ENCODE assay signal across 7 mouse cellular contexts in genomic region chr11:73177509-73177875, GRCm38 (mm10). TPM values are rescaled to one million over a fixed set of nuclear protein-coding genes. Genes with fewer than 3 reads are reported as not detected.
DNase-seq lines count a peak whose midpoint lies in the region; ATAC-seq and TF ChIP-seq lines count a peak whose summit lies in the region.

No protein-coding gene starts in this region.

- peak overlapping the region; percentile 81 to 95 for H3K4me3 ChIP-seq in MEL (ENCODE audit: control insufficient read depth in 1 of 2, insufficient read depth in 1 of 2, low read depth in 2 of 2, low read length in 2 of 2)
- H3K4me3 ChIP-seq in forebrain, postnatal 0 days (ENCODE audit: low read depth, low read length) = peak overlapping the region; percentile 95
- peak overlapping the region; percentile 78 for H3K4me3 ChIP-seq in hindbrain, embryonic 11.5 days (ENCODE audit: low read depth, low read length)
- H3K4me3 ChIP-seq in limb, embryonic 11.5 days (ENCODE audit: low read depth, low read length) = peak overlapping the region; percentile 96
- H3K4me3 ChIP-seq in midbrain, embryonic 10.5 days = peak overlapping the region; percentile 97
- H3K4me3 ChIP-seq in testis, adult 2 months (ENCODE audit: control insufficient read depth, low read depth, low read length) = peak overlapping the region; percentile 95

- WGBS in forebrain, postnatal 0 days = 2% methylated on average over 28 of the region's 28 CpGs
- whole genome bisulfite sequencing in hindbrain, embryonic 11.5 days = under 1% methylated on average over 28 of the region's 28 CpGs
- WGBS in limb, embryonic 11.5 days = 0% methylated on average over 26 of the region's 28 CpGs
- under 1% methylated on average over 28 of the region's 28 CpGs for WGBS in midbrain, embryonic 10.5 days

- H3K36me3 ChIP-seq in MEL (ENCODE audit: control insufficient read depth in 1 of 2, insufficient read depth in 2 of 2, low read length in 2 of 2) = peaks cover 12 to 19% of the 10 kb centered on the region in 2 experiments; a peak in 3 of 4 replicates
- peaks cover 19% of the 10 kb centered on the region for H3K36me3 ChIP-seq in forebrain, postnatal 0 days (ENCODE audit: insufficient read depth)
- no peaks in the 10 kb centered on the region for H3K36me3 ChIP-seq in hindbrain, embryonic 11.5 days (ENCODE audit: control insufficient read depth, insufficient read depth, low read length)
- peaks cover 2% of the 10 kb centered on the region; the same call in 1 of the 2 replicates for H3K36me3 ChIP-seq in limb, embryonic 11.5 days (ENCODE audit: control insufficient read depth, insufficient read depth, low read length)
- H3K36me3 ChIP-seq in midbrain, embryonic 10.5 days = peaks cover 38% of the 10 kb centered on the region
- H3K36me3 ChIP-seq in testis, adult 2 months (ENCODE audit: control insufficient read depth, insufficient read depth, low read length) = no peaks in the 10 kb centered on the region

- peak overlapping the region; percentile 88 for H3K9ac ChIP-seq in MEL (ENCODE audit: control insufficient read depth, low read depth, low read length, poor library complexity, severe bottlenecking)
- peak overlapping the region; percentile 71 for H3K9ac ChIP-seq in forebrain, postnatal 0 days
- peak overlapping the region; percentile 87 for H3K9ac ChIP-seq in hindbrain, embryonic 11.5 days (ENCODE audit: low read depth, low read length)
- H3K9ac ChIP-seq in limb, embryonic 11.5 days (ENCODE audit: low read length) = peak overlapping the region; percentile 89

- TF ChIP-seq POLR2A in MEL (IDR thresholded peaks at IDR 0.05; ENCODE audit: control insufficient read depth in 1 of 2, insufficient read depth in 1 of 2, low read depth in 1 of 2, low read length in 2 of 2, poor library complexity in 1 of 2) = no peak
- TF ChIP-seq POLR2A in testis, adult 2 months (IDR thresholded peaks at IDR 0.05; ENCODE audit: control insufficient read depth, low read depth, low read length) = no peak

- peak overlapping the region; percentile 67 for H3K4me2 ChIP-seq in forebrain, postnatal 0 days (ENCODE audit: low read depth)
- H3K4me2 ChIP-seq in hindbrain, embryonic 11.5 days (replicated peaks; ENCODE audit: low read depth, low read length) = peak overlapping the region; percentile 68
- peak overlapping the region; percentile 69 for H3K4me2 ChIP-seq in limb, embryonic 11.5 days (ENCODE audit: low read depth, severe bottlenecking)

- TF ChIP-seq EP300 in MEL (IDR thresholded peaks at IDR 0.05; ENCODE audit: low read depth in 1 of 2, low read length in 2 of 2) = no peak; a peak in 1 of 4 replicates

- peaks cover 4 to 12% of the 10 kb centered on the region in 2 experiments for H3K4me1 ChIP-seq in MEL (ENCODE audit: control insufficient read depth in 1 of 2, insufficient read depth in 2 of 2, low read length in 2 of 2)
- peaks cover 20% of the 10 kb centered on the region for H3K4me1 ChIP-seq in forebrain, postnatal 0 days (ENCODE audit: insufficient read depth)
- H3K4me1 ChIP-seq in hindbrain, embryonic 11.5 days (replicated peaks; ENCODE audit: control insufficient read depth, insufficient read depth, low read length) = peaks cover 2% of the 10 kb centered on the region
- H3K4me1 ChIP-seq in limb, embryonic 11.5 days (ENCODE audit: control insufficient read depth, insufficient read depth, low read length) = peaks cover 11% of the 10 kb centered on the region
- peaks cover 30% of the 10 kb centered on the region for H3K4me1 ChIP-seq in midbrain, embryonic 10.5 days
- H3K4me1 ChIP-seq in testis, adult 2 months (ENCODE audit: control insufficient read depth, insufficient read depth, low read length) = peaks cover 6% of the 10 kb centered on the region

- no peaks in the 10 kb centered on the region for H3K27me3 ChIP-seq in MEL (ENCODE audit: control insufficient read depth in 1 of 2, insufficient read depth in 2 of 2, low read length in 2 of 2)
- no peaks in the 10 kb centered on the region for H3K27me3 ChIP-seq in forebrain, postnatal 0 days (ENCODE audit: insufficient read depth, low read length)
- no peaks in the 10 kb centered on the region for H3K27me3 ChIP-seq in hindbrain, embryonic 11.5 days (ENCODE audit: control insufficient read depth, insufficient read depth, low read length)
- H3K27me3 ChIP-seq in limb, embryonic 11.5 days (ENCODE audit: control insufficient read depth, insufficient read depth, low read length) = no peaks in the 10 kb centered on the region
- H3K27me3 ChIP-seq in midbrain, embryonic 10.5 days (ENCODE audit: low read depth, poor library complexity, severe bottlenecking) = no peaks in the 10 kb centered on the region
- H3K27me3 ChIP-seq in testis, adult 2 months (ENCODE audit: control insufficient read depth, insufficient read depth, low read length) = no peaks in the 10 kb centered on the region

- no peak for TF ChIP-seq CTCF in MEL (IDR thresholded peaks at IDR 0.05 in 2 of 3, conservative IDR thresholded peaks at IDR 0.05 in 1 of 3; ENCODE audit: control insufficient read depth in 1 of 3, insufficient read depth in 1 of 3, low read depth in 2 of 3, low read length in 3 of 3, poor library complexity in 1 of 3, severe bottlenecking in 1 of 3)
- TF ChIP-seq CTCF in forebrain, postnatal 0 days (IDR thresholded peaks at IDR 0.05; ENCODE audit: low read depth) = no peak
- TF ChIP-seq CTCF in testis, adult 2 months (IDR thresholded peaks at IDR 0.05; ENCODE audit: control insufficient read depth, insufficient read depth, insufficient replicate concordance, low read depth, low read length) = no peak

- peaks cover 38% of the 10 kb centered on the region for H3K79me2 ChIP-seq in MEL (ENCODE audit: control insufficient read depth, insufficient read depth, low read length, poor library complexity)

- peak; percentile 84 for DNase-seq in MEL (ENCODE audit: low read depth, low spot score)
- peak; percentile 90 to 92 for DNase-seq in adrenal gland, postnatal 36 days
- peak; percentile 49 for DNase-seq in forebrain, postnatal 0 days
- peak; percentile 79 for DNase-seq in hindbrain, embryonic 11.5 days (ENCODE audit: low spot score)
- DNase-seq in limb, embryonic 11.5 days (ENCODE audit: low spot score) = peak; percentile 86
- DNase-seq in midbrain, embryonic 10.5 days (ENCODE audit: low spot score) = peak; percentile 79

- ATAC-seq in forebrain, postnatal 0 days = peak; percentile 30
- peak; percentile 65 for ATAC-seq in hindbrain, embryonic 11.5 days (ENCODE audit: low FRiP score)
- peak; percentile 67 for ATAC-seq in limb, embryonic 11.5 days (ENCODE audit: insufficient number of reproducible peaks, low FRiP score, low TSS enrichment, low read depth)

- no peaks in the 10 kb centered on the region for H3K9me3 ChIP-seq in MEL (replicated peaks; ENCODE audit: insufficient read depth, low read length)
- no peaks in the 10 kb centered on the region for H3K9me3 ChIP-seq in forebrain, postnatal 0 days (ENCODE audit: low read length)
- H3K9me3 ChIP-seq in hindbrain, embryonic 11.5 days (ENCODE audit: control insufficient read depth, low read length) = no peaks in the 10 kb centered on the region
- H3K9me3 ChIP-seq in limb, embryonic 11.5 days (ENCODE audit: control insufficient read depth, low read length) = no peaks in the 10 kb centered on the region
- no peaks in the 10 kb centered on the region for H3K9me3 ChIP-seq in midbrain, embryonic 10.5 days (replicated peaks)

- peak overlapping the region; percentile 58 for H3K27ac ChIP-seq in MEL (ENCODE audit: control insufficient read depth, low read depth, low read length)
- peak overlapping the region; percentile 42 for H3K27ac ChIP-seq in forebrain, postnatal 0 days (ENCODE audit: low read depth, low read length)
- peak overlapping the region; percentile 85 for H3K27ac ChIP-seq in hindbrain, embryonic 11.5 days (ENCODE audit: low read depth, low read length)
- H3K27ac ChIP-seq in limb, embryonic 11.5 days (replicated peaks; ENCODE audit: low read depth, low read length) = peak overlapping the region; percentile 81
- H3K27ac ChIP-seq in midbrain, embryonic 10.5 days (replicated peaks) = peak overlapping the region; percentile 92
- peak overlapping the region; percentile 76 for H3K27ac ChIP-seq in testis, adult 2 months (ENCODE audit: control insufficient read depth, insufficient read depth, low read depth, low read length)

- no peak for TF ChIP-seq RAD21 in MEL (IDR thresholded peaks at IDR 0.05; ENCODE audit: low read depth, low read length)

RNA-seq across cellular contexts. Expression of gene Tax1bp3, which starts 0.6 kb away (rescaled TPM):
- total RNA-seq in MEL (2012; rRNA removed) = 12.6 and 13.1 TPM in 2 replicates
- polyA plus RNA-seq in MEL (2012; ENCODE audit: insufficient read depth in 1 of 2, insufficient read length in 2 of 2, low read depth in 1 of 2, low replicate concordance in 2 of 2, missing spikeins in 1 of 2) = 10 to 100 TPM in 1 of 2 experiments, not detected in 1; 30.9 TPM
- total RNA-seq in adrenal gland, postnatal 36 days (2021) = 10 to 100 TPM; 74.5 to 79.4 TPM
- 52.2 and 59.5 TPM in 2 replicates for total RNA-seq in forebrain, postnatal 0 days (2014; rRNA removed)
- 122 and 137 TPM in 2 replicates for polyA plus RNA-seq in forebrain, postnatal 0 days (2015; fragmentation: Nextera tagmentation; extraction: Ambion mirVana)
- polyA plus RNA-seq in hindbrain, embryonic 11.5 days (2014; fragmentation: Nextera tagmentation; extraction: Ambion mirVana) = 221 and 223 TPM in 2 replicates
- polyA plus RNA-seq in limb, embryonic 11.5 days (2014; fragmentation: Nextera tagmentation; extraction: Ambion mirVana) = 220 and 222 TPM in 2 replicates
- polyA plus RNA-seq in midbrain, embryonic 10.5 days (2016; fragmentation: Nextera tagmentation; extraction: Ambion mirVana) = 175 and 199 TPM in 2 replicates
- 8.7 and 14.5 TPM in 2 replicates for polyA plus RNA-seq in testis, adult 2 months (2012; rRNA removed)

RNA-seq across cellular contexts. Expression of gene Emc6, which starts 0.7 kb away (rescaled TPM):
- total RNA-seq in MEL (2012; rRNA removed) = 158 and 179 TPM in 2 replicates
- polyA plus RNA-seq in MEL (2012; ENCODE audit: insufficient read depth in 1 of 2, insufficient read length in 2 of 2, low read depth in 1 of 2, low replicate concordance in 2 of 2, missing spikeins in 1 of 2) = 100 to 1,000 TPM in 1 of 2 experiments, not detected in 1; 211 TPM
- 10 to 100 TPM; 83.0 to 85.0 TPM for total RNA-seq in adrenal gland, postnatal 36 days (2021)
- 127 and 153 TPM in 2 replicates for total RNA-seq in forebrain, postnatal 0 days (2014; rRNA removed)
- 182 and 219 TPM in 2 replicates for polyA plus RNA-seq in forebrain, postnatal 0 days (2015; fragmentation: Nextera tagmentation; extraction: Ambion mirVana)
- polyA plus RNA-seq in hindbrain, embryonic 11.5 days (2014; fragmentation: Nextera tagmentation; extraction: Ambion mirVana) = 132 and 134 TPM in 2 replicates
- polyA plus RNA-seq in limb, embryonic 11.5 days (2014; fragmentation: Nextera tagmentation; extraction: Ambion mirVana) = 95.2 and 111 TPM in 2 replicates
- 132 and 137 TPM in 2 replicates for polyA plus RNA-seq in midbrain, embryonic 10.5 days (2016; fragmentation: Nextera tagmentation; extraction: Ambion mirVana)
- 33.1 and 36.0 TPM in 2 replicates for polyA plus RNA-seq in testis, adult 2 months (2012; rRNA removed)

RNA-seq across cellular contexts. Expression of gene P2rx5, which starts 17.3 kb away (rescaled TPM):
- total RNA-seq in MEL (2012; rRNA removed) = 0.04 and 0.07 TPM in 2 replicates
- under 1 TPM in 1 of 2 experiments, not detected in 1; 0.25 TPM for polyA plus RNA-seq in MEL (2012; ENCODE audit: insufficient read depth in 1 of 2, insufficient read length in 2 of 2, low read depth in 1 of 2, low replicate concordance in 2 of 2, missing spikeins in 1 of 2)
- 1 to 10 TPM; 5.1 to 6.5 TPM for total RNA-seq in adrenal gland, postnatal 36 days (2021)
- total RNA-seq in forebrain, postnatal 0 days (2014; rRNA removed) = 0.46 and 0.57 TPM in 2 replicates
- 0.69 TPM in 2 replicates for polyA plus RNA-seq in forebrain, postnatal 0 days (2015; fragmentation: Nextera tagmentation; extraction: Ambion mirVana)
- polyA plus RNA-seq in hindbrain, embryonic 11.5 days (2014; fragmentation: Nextera tagmentation; extraction: Ambion mirVana) = 0.45 TPM in 2 replicates
- 0.08 TPM in 1 of 2 replicates, not detected in the other for polyA plus RNA-seq in limb, embryonic 11.5 days (2014; fragmentation: Nextera tagmentation; extraction: Ambion mirVana)
- 0.21 and 0.29 TPM in 2 replicates for polyA plus RNA-seq in midbrain, embryonic 10.5 days (2016; fragmentation: Nextera tagmentation; extraction: Ambion mirVana)
- 0.54 and 1.00 TPM in 2 replicates for polyA plus RNA-seq in testis, adult 2 months (2012; rRNA removed)

RNA-seq across cellular contexts. Expression of gene Ctns, which starts 21.4 kb away (rescaled TPM):
- total RNA-seq in MEL (2012; rRNA removed) = 5.1 and 5.4 TPM in 2 replicates
- 1 to 10 TPM in 1 of 2 experiments, not detected in 1; 9.4 TPM for polyA plus RNA-seq in MEL (2012; ENCODE audit: insufficient read depth in 1 of 2, insufficient read length in 2 of 2, low read depth in 1 of 2, low replicate concordance in 2 of 2, missing spikeins in 1 of 2)
- total RNA-seq in adrenal gland, postnatal 36 days (2021) = 10 to 100 TPM; 14.3 to 16.8 TPM
- 15.3 and 17.0 TPM in 2 replicates for total RNA-seq in forebrain, postnatal 0 days (2014; rRNA removed)
- 9.6 and 12.7 TPM in 2 replicates for polyA plus RNA-seq in forebrain, postnatal 0 days (2015; fragmentation: Nextera tagmentation; extraction: Ambion mirVana)
- 19.1 and 25.2 TPM in 2 replicates for polyA plus RNA-seq in hindbrain, embryonic 11.5 days (2014; fragmentation: Nextera tagmentation; extraction: Ambion mirVana)
- 23.6 and 25.5 TPM in 2 replicates for polyA plus RNA-seq in limb, embryonic 11.5 days (2014; fragmentation: Nextera tagmentation; extraction: Ambion mirVana)
- 15.1 and 17.2 TPM in 2 replicates for polyA plus RNA-seq in midbrain, embryonic 10.5 days (2016; fragmentation: Nextera tagmentation; extraction: Ambion mirVana)
- polyA plus RNA-seq in testis, adult 2 months (2012; rRNA removed) = 17.8 and 18.3 TPM in 2 replicates

RNA-seq across cellular contexts. Expression of gene Shpk, which starts 21.8 kb away (rescaled TPM):
- 1.0 and 1.4 TPM in 2 replicates for total RNA-seq in MEL (2012; rRNA removed)
- polyA plus RNA-seq in MEL (2012; ENCODE audit: insufficient read depth in 1 of 2, insufficient read length in 2 of 2, low read depth in 1 of 2, low replicate concordance in 2 of 2, missing spikeins in 1 of 2) = 1 to 10 TPM in 1 of 2 experiments, not detected in 1; 1.6 TPM
- 10 to 100 TPM in 1 of 2 experiments, 1 to 10 TPM in 1; 8.8 to 13.2 TPM for total RNA-seq in adrenal gland, postnatal 36 days (2021)
- 0.85 and 1.8 TPM in 2 replicates for total RNA-seq in forebrain, postnatal 0 days (2014; rRNA removed)
- polyA plus RNA-seq in forebrain, postnatal 0 days (2015; fragmentation: Nextera tagmentation; extraction: Ambion mirVana) = 1.5 and 2.2 TPM in 2 replicates
- 0.99 and 1.2 TPM in 2 replicates for polyA plus RNA-seq in hindbrain, embryonic 11.5 days (2014; fragmentation: Nextera tagmentation; extraction: Ambion mirVana)
- polyA plus RNA-seq in limb, embryonic 11.5 days (2014; fragmentation: Nextera tagmentation; extraction: Ambion mirVana) = 0.74 and 1.0 TPM in 2 replicates
- polyA plus RNA-seq in midbrain, embryonic 10.5 days (2016; fragmentation: Nextera tagmentation; extraction: Ambion mirVana) = 0.97 and 1.0 TPM in 2 replicates
- polyA plus RNA-seq in testis, adult 2 months (2012; rRNA removed) = 1.8 and 2.0 TPM in 2 replicates

Comparison
In these comparisons a context has a peak if more than half of its experiments do, and no peak if none do; other contexts are left out.
1. Peak in every context shown above with its lines: DNase-seq, ATAC-seq, H3K4me3 ChIP-seq and H3K27ac ChIP-seq.
2. H3K27ac ChIP-seq: peak in every context shown above with its lines; median percentile 92 in midbrain, embryonic 10.5 days; 85 in hindbrain, embryonic 11.5 days; 81 in limb, embryonic 11.5 days; 76 in testis, adult 2 months; 58 in MEL; 42 in forebrain, postnatal 0 days.